Mouse (Mus musculus) heart, embryonic 15.5 days (tissue): ENCODE results near the gene Hip1r. TPM values are rescaled to one million over a fixed set of nuclear protein-coding genes. Genes with fewer than 3 reads are reported as not detected.

Experiments used
- ATAC-seq: fragments of 200-750 bp; cut with Nextera tagmentation; replicated peaks from 2 replicates; pipeline ENCODE4 v1.8.0; 2017; ENCODE audit warnings: low read depth, moderate TSS enrichment; ENCODE audit not compliant: insufficient number of reproducible peaks, insufficient read depth, low FRiP score
- H3K27ac ChIP-seq: fragments of 300-500 bp; sonication (generic); 2 replicates; pipeline ENCODE4 v1.5.1; 2015; ENCODE audit warnings: mild to moderate bottlenecking, inconsistent platforms
- H3K27me3 ChIP-seq: fragments of 300-500 bp; sonication (generic); 2 replicates; pipeline ENCODE4 v1.6.1; 2015; ENCODE audit warnings: inconsistent platforms
- H3K36me3 ChIP-seq: fragments of 300-500 bp; sonication (generic); 2 replicates; pipeline ENCODE4 v1.6.1; 2015; ENCODE audit warnings: mild to moderate bottlenecking, inconsistent platforms
- H3K4me1 ChIP-seq: fragments of 300-500 bp; sonication (generic); replicated peaks from 2 replicates; pipeline ENCODE4 v1.6.1; 2015; ENCODE audit warnings: inconsistent platforms
- H3K4me2 ChIP-seq: fragments of 300-500 bp; sonication (generic); 2 replicates; pipeline ENCODE4 v1.6.1; 2015; ENCODE audit warnings: inconsistent platforms, mild to moderate bottlenecking, moderate library complexity
- H3K4me3 ChIP-seq: fragments of 300-500 bp; sonication (generic); 2 replicates; pipeline ENCODE4 v1.5.1; 2015; ENCODE audit warnings: mild to moderate bottlenecking, inconsistent platforms
- H3K9ac ChIP-seq: fragments of 300-500 bp; sonication (generic); 2 replicates; pipeline ENCODE4 v1.6.1; 2015; ENCODE audit warnings: mild to moderate bottlenecking, inconsistent platforms
- H3K9me3 ChIP-seq: fragments of 300-500 bp; sonication (generic); replicated peaks from 2 replicates; pipeline ENCODE4 v1.6.1; 2016; ENCODE audit warnings: inconsistent platforms
- WGBS: fragments of 180-500 bp; shearing (Covaris S2); methylation state at CpG from one replicate; pipeline ENCODE4 v1.1.7; 2015; ENCODE audit warnings: mixed read lengths; 5-methylcytosine and 5-hydroxymethylcytosine counted together
- polyA plus RNA-seq: library from polyadenylated mRNA; unstranded; fragments of >200 nt; fragmentation: Nextera tagmentation; extraction: Ambion mirVana; gene quantifications from 2 replicates; pipeline ENCODE4 v1.2.1, GENCODE M21; 2015

Gene Hip1r
- polyA plus RNA-seq, 1 experiment from 2014 or later = 6.6 TPM

DNA sequence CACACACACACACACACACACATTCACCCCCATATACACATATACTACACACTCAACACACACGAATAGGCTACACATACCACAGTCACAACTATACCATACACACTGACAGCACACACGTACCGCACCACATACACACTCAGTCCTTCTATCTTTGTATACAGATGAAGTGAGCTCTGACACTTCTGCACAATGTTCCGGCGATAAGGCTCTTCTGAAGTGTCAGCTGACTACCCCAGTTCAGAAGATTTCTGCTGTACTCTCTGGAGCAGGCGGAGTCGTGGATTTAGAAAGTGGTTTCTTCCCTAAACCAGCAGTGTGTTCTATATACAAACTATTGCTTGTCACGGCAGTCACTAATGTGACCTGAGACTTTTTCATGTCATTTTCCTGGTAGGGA, 36.6 kb downstream of the Hip1r start:
- WGBS = 46% methylated on average over 8 of the region's 8 CpGs
- H3K4me2 ChIP-seq = peak overlapping the region; percentile 53; the same call in 1 of the 2 replicates
- no peaks in the 10 kb centered on the region for H3K9me3 ChIP-seq
- H3K36me3 ChIP-seq = peaks cover 46% of the 10 kb centered on the region
- no peak overlapping the region for H3K4me3 ChIP-seq
- no peak overlapping the region for H3K9ac ChIP-seq
- ATAC-seq = no peak
- peaks cover 69% of the 10 kb centered on the region for H3K4me1 ChIP-seq
- peak overlapping the region; percentile 96 for H3K27ac ChIP-seq
- H3K27me3 ChIP-seq = no peaks in the 10 kb centered on the region

DNA sequence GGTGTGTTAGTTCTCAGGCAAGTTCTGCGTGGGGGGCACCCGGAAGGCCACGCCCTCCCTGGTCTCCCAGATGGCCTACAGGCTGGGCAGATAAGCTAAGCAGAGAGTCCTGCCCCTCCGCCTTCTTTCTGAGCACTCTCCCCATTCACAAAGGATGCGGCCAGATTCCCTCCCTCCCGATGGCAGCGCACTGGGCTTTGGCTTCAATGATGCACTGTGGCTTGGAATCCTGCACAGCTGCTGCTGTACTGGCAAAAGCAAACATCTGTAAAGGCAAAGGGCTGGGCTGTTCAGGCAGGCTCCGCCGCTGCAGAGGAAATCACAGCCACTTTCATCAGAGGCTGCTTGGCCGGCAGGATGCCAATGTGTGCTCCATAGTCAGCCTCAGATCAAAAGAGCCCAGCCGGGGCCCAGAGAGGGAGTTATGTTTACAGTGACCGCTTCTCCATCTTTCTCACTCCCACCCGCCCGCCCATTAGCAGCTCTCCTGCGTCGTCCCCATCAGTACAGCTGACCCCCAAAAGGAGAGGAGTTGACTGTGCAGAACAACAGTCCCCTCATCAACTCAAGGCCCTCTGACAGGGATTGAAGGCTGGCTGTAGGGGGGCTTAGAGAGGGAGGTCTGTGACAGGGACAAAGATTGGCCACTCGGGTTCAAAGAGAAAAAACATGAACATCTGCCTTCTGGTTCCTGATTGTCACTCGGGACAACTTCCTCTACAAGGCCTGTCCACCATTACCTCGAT, 37.7 kb downstream of the Hip1r start:
- Histone ChIP-seq H3K4me3 (peak overlapping the region; percentile 12), H3K4me1 (peaks cover 75% of the 10 kb centered on the region), H3K4me2 (peak overlapping the region; percentile 53), H3K27ac (peak overlapping the region; percentile 96), H3K9ac (peak overlapping the region; percentile 46), H3K27me3 (no peaks in the 10 kb centered on the region), H3K36me3 (peaks cover 36% of the 10 kb centered on the region), H3K9me3 (no peaks in the 10 kb centered on the region)
- peak; percentile 52 for ATAC-seq
- 5% methylated on average over 19 of the region's 19 CpGs for WGBS

DNA sequence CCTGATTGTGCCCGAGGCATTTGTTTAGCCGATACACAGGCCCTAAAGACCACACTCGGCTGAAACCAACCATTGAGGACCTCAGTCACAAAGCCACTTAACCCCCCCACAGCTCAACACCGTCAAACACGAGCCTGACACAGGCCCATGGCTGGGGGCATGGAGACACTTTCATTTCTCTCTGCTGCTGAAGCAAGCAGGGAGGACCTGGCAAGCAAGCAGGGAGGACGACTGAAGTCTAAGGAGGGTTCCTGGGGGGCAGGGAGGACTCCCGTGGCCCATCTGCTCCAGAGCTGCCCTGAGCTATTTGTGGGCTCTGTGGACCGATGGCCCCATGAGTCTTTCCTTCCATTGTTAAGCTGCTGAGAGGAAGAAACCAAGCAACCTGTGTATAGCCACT, 38.5 kb downstream of the Hip1r start:
- Histone ChIP-seq H3K27ac (peak overlapping the region; percentile 96), H3K9ac (peak overlapping the region; percentile 46), H3K4me3 (0 out of 2 replicates have a peak overlapping the region, but pooled peaks have one; percentile 12), H3K4me2 (peak overlapping the region; percentile 53), H3K4me1 (peaks cover 80% of the 10 kb centered on the region), H3K36me3 (peaks cover 29% of the 10 kb centered on the region), H3K9me3 (no peaks in the 10 kb centered on the region), H3K27me3 (no peaks in the 10 kb centered on the region)
- no peak for ATAC-seq
- WGBS = 7% methylated on average over 8 of the region's 8 CpGs

DNA sequence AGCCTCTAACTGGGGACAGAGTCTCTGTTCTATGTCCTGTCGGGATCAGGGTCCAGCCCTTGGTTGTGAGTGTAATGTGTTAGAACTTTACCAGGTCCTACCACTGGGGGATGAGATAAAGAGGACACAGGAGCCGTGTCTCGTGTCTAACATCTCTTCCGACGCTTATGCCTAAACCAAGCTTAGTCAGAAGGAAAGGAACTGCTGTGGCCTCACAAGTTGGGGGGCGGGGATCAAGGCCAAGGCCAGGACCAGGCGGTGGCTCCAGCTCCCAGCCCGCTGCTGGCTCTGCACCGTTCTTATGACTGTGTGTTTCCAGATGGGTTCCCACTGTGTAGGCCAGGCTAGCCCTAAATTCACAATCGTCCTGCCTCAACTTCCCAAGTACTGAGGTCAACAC, 39.5 kb downstream of the Hip1r start:
- 51% methylated on average over 10 of the region's 10 CpGs for WGBS
- H3K27me3 ChIP-seq = no peaks in the 10 kb centered on the region

DNA sequence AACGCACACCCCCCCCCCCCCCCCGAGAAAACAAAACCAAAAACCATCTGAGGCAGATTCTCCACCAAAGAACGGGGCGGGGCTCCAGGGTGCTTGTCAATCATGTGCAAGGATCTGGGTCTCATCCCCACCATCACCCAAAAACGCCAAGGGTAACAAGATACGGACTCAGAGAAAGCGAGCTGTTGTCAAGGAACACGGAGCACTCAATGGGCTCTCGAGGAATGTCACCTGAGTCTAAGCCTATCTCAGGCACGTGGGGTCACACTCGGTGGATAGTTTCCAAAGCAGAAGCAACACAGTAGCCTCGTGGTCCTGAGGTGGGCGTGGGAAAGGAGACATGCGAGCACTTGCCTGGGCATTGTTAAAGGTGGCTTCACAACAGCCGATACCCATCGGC, 40.3 kb downstream of the Hip1r start:
- 54% methylated on average over 16 of the region's 16 CpGs for WGBS
- ATAC-seq = no peak
- Histone ChIP-seq H3K4me2 (peak overlapping the region; percentile 61), H3K27ac (peak overlapping the region; percentile 96), H3K9ac (peak overlapping the region; percentile 45; the same call in 1 of the 2 replicates), H3K4me1 (peaks cover 93% of the 10 kb centered on the region), H3K27me3 (no peaks in the 10 kb centered on the region), H3K36me3 (peaks cover 10% of the 10 kb centered on the region), H3K9me3 (no peaks in the 10 kb centered on the region), H3K4me3 (no peak overlapping the region)

More for the DNA sequence above, 39.5 kb downstream of the Hip1r start:
- Histone ChIP-seq H3K36me3 (peaks cover 19% of the 10 kb centered on the region), H3K4me1 (peaks cover 84% of the 10 kb centered on the region), H3K27ac (peak overlapping the region; percentile 96), H3K9me3 (no peaks in the 10 kb centered on the region), H3K9ac (no peak overlapping the region), H3K4me2 (peak overlapping the region; percentile 53; the same call in 1 of the 2 replicates), H3K4me3 (no peak overlapping the region)
- no peak for ATAC-seq

DNA sequence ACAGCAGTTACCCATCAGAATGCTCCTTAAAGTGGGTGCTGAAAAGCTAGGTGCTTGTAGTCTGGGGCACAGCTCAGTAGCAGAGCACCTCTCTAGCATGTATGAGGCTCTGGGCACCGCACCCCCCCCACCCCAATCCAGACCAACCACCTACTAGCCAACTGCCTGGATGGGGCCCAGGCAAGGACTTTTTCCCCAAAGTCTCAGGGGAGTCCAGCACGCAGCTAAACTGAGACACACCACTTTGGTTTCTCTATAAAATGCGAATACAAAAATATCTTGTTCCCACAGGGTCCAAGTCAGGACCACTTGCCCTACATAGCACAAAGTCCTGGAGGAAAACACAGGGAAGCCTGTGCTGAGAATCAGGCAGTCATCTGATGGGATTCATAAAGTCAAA, 40.8 kb downstream of the Hip1r start:
- 42% methylated on average over 3 of the region's 3 CpGs for WGBS
- peak overlapping the region; percentile 96 for H3K27ac ChIP-seq
- no peaks in the 10 kb centered on the region for H3K9me3 ChIP-seq
- H3K4me3 ChIP-seq = no peak overlapping the region; the same call in 1 of the 2 replicates
- ATAC-seq = no peak
- H3K27me3 ChIP-seq = no peaks in the 10 kb centered on the region
- peak overlapping the region; percentile 61 for H3K4me2 ChIP-seq
- H3K4me1 ChIP-seq = peaks cover 97% of the 10 kb centered on the region
- H3K9ac ChIP-seq = peak overlapping the region; percentile 45; the same call in 1 of the 2 replicates
- peaks cover 6% of the 10 kb centered on the region for H3K36me3 ChIP-seq

DNA sequence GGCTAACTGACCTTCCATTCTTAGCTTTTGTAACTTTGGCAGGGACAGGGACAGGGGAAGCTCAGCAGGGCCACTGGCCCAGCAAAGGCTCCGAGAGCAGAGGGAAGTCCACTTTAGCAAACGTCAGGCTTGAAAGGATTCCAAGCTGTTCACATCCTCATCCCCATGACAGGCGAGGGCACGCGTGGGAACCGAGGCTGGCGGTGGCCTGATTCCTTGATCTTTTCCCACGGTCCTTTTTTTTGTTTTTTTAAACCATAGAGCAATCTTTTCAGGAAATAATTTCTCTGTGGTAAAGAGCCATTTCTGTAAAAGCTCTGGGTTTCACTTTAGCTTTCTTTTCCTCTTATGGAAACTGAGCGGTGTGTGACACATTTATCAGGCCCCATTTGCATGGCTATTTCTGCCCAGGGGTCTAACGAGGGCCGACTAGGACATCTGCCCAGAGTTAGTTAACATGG, 41.4 kb downstream of the Hip1r start:
- WGBS = 8% methylated on average over 11 of the region's 11 CpGs

DNA sequence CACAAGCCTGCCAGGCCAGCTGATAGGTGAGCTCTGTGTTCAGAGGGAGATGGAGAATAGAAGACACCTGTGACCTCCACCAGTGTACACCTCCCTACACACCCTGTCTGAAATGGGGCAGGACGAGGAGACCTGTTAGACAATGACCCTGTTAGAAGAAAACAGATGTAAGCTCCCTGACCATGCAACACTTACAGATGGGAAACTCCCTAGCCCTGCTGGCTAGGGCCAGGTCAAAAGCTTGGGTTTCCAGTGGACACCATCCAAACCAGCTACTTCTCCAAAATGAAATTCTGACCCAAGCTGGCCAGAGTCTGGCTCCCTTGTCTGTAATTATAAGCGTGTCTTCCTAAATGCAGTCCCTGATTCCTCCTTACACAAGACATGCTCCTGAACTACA, 42.3 kb downstream of the Hip1r start:
- 79% methylated on average over 2 of the region's 2 CpGs for WGBS
- Histone ChIP-seq H3K27ac (peak overlapping the region; percentile 96), H3K4me2 (no peak overlapping the region), H3K9ac (no peak overlapping the region), H3K4me1 (peaks cover 98% of the 10 kb centered on the region), H3K4me3 (no peak overlapping the region), H3K36me3 (no peaks in the 10 kb centered on the region), H3K9me3 (no peaks in the 10 kb centered on the region), H3K27me3 (no peaks in the 10 kb centered on the region)
- no peak for ATAC-seq

More for the DNA sequence above, 41.4 kb downstream of the Hip1r start:
- Histone ChIP-seq H3K27me3 (no peaks in the 10 kb centered on the region), H3K27ac (peak overlapping the region; percentile 96), H3K4me3 (peak overlapping the region; percentile 23), H3K36me3 (no peaks in the 10 kb centered on the region; the same call in 1 of the 2 replicates), H3K4me2 (peak overlapping the region; percentile 61), H3K4me1 (peaks cover 99% of the 10 kb centered on the region), H3K9ac (peak overlapping the region; percentile 45), H3K9me3 (no peaks in the 10 kb centered on the region)
- no peak for ATAC-seq

DNA sequence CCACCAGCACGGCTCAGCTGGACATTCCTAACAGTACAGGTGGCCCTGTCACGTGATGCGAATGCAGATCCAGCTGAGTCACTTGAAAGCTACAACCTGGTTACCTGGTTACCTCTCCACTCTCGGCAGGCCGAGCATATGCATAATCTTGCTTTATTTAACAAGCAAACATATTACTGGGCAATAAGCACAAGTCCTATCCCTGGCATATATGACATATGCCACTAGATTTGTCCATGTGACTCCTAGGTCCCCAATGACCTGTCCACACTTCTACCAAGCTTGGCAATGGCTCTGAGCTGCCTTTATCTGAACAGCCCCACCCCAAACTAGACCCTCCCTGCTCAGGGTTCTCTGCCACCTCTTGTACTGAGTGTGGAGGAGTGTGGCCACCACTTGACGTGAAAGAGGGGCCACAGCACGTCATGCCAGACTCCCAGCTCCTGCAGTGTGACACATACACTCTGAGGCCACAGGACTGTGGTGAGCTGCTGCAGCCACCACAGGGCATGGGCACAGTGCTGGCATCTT, 42.9 kb downstream of the Hip1r start:
- no peak overlapping the region for H3K9ac ChIP-seq
- H3K4me1 ChIP-seq = peaks cover 98% of the 10 kb centered on the region
- 66% methylated on average over 7 of the region's 7 CpGs for WGBS
- H3K4me3 ChIP-seq = no peak overlapping the region
- peak overlapping the region; percentile 96 for H3K27ac ChIP-seq
- H3K4me2 ChIP-seq = no peak overlapping the region
- 0 out of 2 replicates have a peak, but pooled peaks cover 6% of the 10 kb centered on the region for H3K36me3 ChIP-seq
- ATAC-seq = no peak; the same call in 1 of the 2 replicates
- H3K9me3 ChIP-seq = no peaks in the 10 kb centered on the region
- H3K27me3 ChIP-seq = no peaks in the 10 kb centered on the region

DNA sequence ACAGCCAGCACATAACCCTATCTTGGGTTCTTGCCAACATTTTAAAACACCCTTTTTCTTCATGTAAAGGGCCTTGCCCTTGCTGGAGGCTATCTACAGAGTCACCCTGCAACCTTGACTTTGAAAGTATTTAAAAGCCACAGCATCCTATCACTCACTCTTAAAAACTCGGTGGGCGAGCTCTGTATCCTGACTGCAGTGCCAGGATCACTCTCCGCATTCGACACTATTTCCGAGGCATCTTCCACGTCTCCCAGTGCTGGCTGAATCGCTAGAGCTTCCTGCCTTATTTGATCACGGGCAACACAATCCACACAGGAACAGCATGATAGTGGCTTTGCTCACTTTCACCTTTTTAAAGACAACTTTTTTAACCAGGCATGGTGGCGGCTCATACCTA, 44.5 kb downstream of the Hip1r start:
- Histone ChIP-seq H3K9me3 (no peaks in the 10 kb centered on the region), H3K4me2 (peak overlapping the region; percentile 21), H3K4me3 (no peak overlapping the region), H3K27ac (peak overlapping the region; percentile 61; the same call in 1 of the 2 replicates), H3K36me3 (0 out of 2 replicates have a peak, but pooled peaks cover 11% of the 10 kb centered on the region), H3K4me1 (peaks cover 93% of the 10 kb centered on the region), H3K27me3 (no peaks in the 10 kb centered on the region), H3K9ac (0 out of 2 replicates have a peak overlapping the region, but pooled peaks have one; percentile 3)
- no peak for ATAC-seq
- WGBS = 48% methylated on average over 9 of the region's 9 CpGs

DNA sequence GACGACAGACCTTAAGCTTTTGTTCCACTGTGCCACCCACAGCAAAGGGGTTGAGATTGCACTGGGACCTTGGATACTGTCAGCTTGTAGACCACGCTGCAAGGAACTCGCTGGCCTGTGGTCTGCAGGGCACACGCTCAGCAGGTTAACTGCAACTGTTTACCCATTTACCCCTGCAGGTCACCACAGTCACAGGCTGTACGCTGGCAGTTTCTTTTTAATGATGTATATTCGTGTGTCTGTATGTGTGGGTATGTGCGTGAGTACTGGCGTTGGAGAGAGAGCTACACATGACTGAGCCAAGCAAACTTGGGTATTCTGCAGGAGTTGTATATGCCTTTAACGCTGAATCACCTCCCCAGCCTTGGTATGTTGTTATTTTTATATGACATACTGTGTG, 45.2 kb downstream of the Hip1r start:
- ATAC-seq = no peak
- H3K4me1 ChIP-seq = peaks cover 90% of the 10 kb centered on the region
- no peaks in the 10 kb centered on the region for H3K27me3 ChIP-seq
- H3K4me3 ChIP-seq = no peak overlapping the region
- no peak overlapping the region for H3K4me2 ChIP-seq
- 0 out of 2 replicates have a peak, but pooled peaks cover 11% of the 10 kb centered on the region for H3K36me3 ChIP-seq
- no peak overlapping the region for H3K9ac ChIP-seq
- 72% methylated on average over 9 of the region's 9 CpGs for WGBS
- no peaks in the 10 kb centered on the region for H3K9me3 ChIP-seq
- H3K27ac ChIP-seq = peak overlapping the region; percentile 61
